Mouse (Mus musculus): ENCODE data around the gene Gnai3.

Gene Gnai3

DNA sequence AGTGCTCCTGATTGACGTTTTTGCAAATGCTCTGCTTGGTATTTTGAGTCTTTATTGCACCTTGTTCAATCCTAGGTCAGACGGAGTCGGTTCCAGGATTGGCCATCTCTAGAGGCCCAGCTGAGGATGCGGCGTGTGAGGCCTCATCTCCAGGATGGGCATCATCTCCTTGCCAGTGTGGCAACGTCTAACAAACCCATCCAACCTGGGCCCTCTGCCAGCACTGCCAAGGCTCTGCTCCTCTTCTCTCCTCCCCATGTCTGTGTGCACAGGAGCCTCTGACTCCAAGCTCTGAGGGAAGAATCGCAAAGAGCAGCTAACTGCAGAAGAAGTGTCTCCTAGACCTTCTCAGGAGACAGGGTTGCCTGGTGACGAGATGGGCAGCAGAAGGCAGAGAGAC is 83.3 kb downstream of the Gnai3 start:
- TF ChIP-seq GATA4 (IDR thresholded peaks at IDR 0.05; ENCODE audit: insufficient replicate concordance, low read length): no peak

GRCm38 (mm10) chr3:108061420-108061819 is 84.5 kb downstream of the Gnai3 start:
- no peak for TF ChIP-seq GATA4 (IDR thresholded peaks at IDR 0.05; ENCODE audit: insufficient replicate concordance, low read length)
